Mouse (Mus musculus) kidney, adult 2 months (tissue): ENCODE data around the gene Prkn.

Experiments
- CTCF ChIP-seq: fragments of 200-500 bp; conservative IDR thresholded peaks from 2 replicates; pipeline ENCODE4 v1.5.1; 2011; ENCODE audit warnings: low read depth, mild to moderate bottlenecking, control low read depth, low read length, moderate library complexity, mixed read lengths; ENCODE audit not compliant: insufficient read depth, insufficient read length
- POLR2A ChIP-seq: fragments of 200-500 bp; IDR thresholded peaks from one replicate; pipeline ENCODE4 v1.6.1; 2011; ENCODE audit warnings: low read depth, low read length, control low read depth

- no peak for TF ChIP-seq POLR2A
- TF ChIP-seq CTCF: no peak
Observed at GRCm38 (mm10) chr17:11955317-11955716, 1115.1 kb downstream of the Prkn start.
